Mouse (Mus musculus) hindlimb bud, embryonic 11.5 days (tissue): Measurements from ENCODE around the gene Blm.
"Not testable (repeated sequence)": the region's sequence is repeated elsewhere in the genome, so short reads cannot be mapped to it uniquely, and the experiment has no call there.

Experiments used
- DNase-seq: peaks from one replicate; pipeline ENCODE4 v3.0.0-alpha.2; 2012; ENCODE audit warnings: low read depth, low spot score; ENCODE audit errors: extremely low spot score

Blm gene

GRCm38 (mm10) chr7:80534291-80535008, 469 bp downstream of the Blm start:
- DNase-seq: no peak

- DNase-seq: no peak
Observed at GRCm38 (mm10) chr7:80531087-80531486, 3.8 kb downstream of the Blm start.

- DNase-seq: no peak
Observed at GRCm38 (mm10) chr7:80530646-80531045, 4.3 kb downstream of the Blm start.

- DNase-seq: no peak
Observed at GRCm38 (mm10) chr7:80526698-80527097, 8.2 kb downstream of the Blm start.

GRCm38 (mm10) chr7:80512408-80513085, 22.4 kb downstream of the Blm start:
- DNase-seq: no peak

GRCm38 (mm10) chr7:80507697-80508096, 27.2 kb downstream of the Blm start:
- not testable (repeated sequence) for DNase-seq

GRCm38 (mm10) chr7:80506007-80506406, 28.9 kb downstream of the Blm start:
- no peak for DNase-seq

- no peak for DNase-seq
Observed at GRCm38 (mm10) chr7:80504920-80505319, 30.0 kb downstream of the Blm start.

GRCm38 (mm10) chr7:80501006-80501405, 33.9 kb downstream of the Blm start:
- DNase-seq: no peak

- no peak for DNase-seq
Observed at GRCm38 (mm10) chr7:80500099-80500498, 34.8 kb downstream of the Blm start.

GRCm38 (mm10) chr7:80499190-80499962, 35.5 kb downstream of the Blm start:
- no peak for DNase-seq

GRCm38 (mm10) chr7:80496656-80497055, 38.3 kb downstream of the Blm start:
- DNase-seq: no peak

GRCm38 (mm10) chr7:80495210-80495609, 39.7 kb downstream of the Blm start:
- no peak for DNase-seq

GRCm38 (mm10) chr7:80491995-80492394, 42.9 kb downstream of the Blm start:
- no peak for DNase-seq

GRCm38 (mm10) chr7:80491086-80491485, 43.8 kb downstream of the Blm start:
- DNase-seq: no peak

GRCm38 (mm10) chr7:80490351-80490750, 44.6 kb downstream of the Blm start:
- DNase-seq: no peak

- DNase-seq: no peak
Observed at GRCm38 (mm10) chr7:80489445-80489844, 45.5 kb downstream of the Blm start.

- DNase-seq: no peak
Observed at GRCm38 (mm10) chr7:80487239-80487638, 47.7 kb downstream of the Blm start.

- DNase-seq: no peak
Observed at GRCm38 (mm10) chr7:80480097-80480496, 54.8 kb downstream of the Blm start.

GRCm38 (mm10) chr7:80473837-80474236, 61.1 kb downstream of the Blm start:
- DNase-seq: no peak

- no peak for DNase-seq
Observed at GRCm38 (mm10) chr7:80468851-80469250, 66.1 kb downstream of the Blm start.

GRCm38 (mm10) chr7:80467334-80467733, 67.6 kb downstream of the Blm start:
- DNase-seq: no peak
